Comparison of ENCODE assay signal across 25 mouse cellular contexts in genomic region chr3:140127310-140127709, GRCm38 (mm10).
DNase-seq lines count a peak whose midpoint lies in the region; ATAC-seq and TF ChIP-seq lines count a peak whose summit lies in the region.
"Had no signal": no experiment of that assay in that cellular context is flagged by ENCODE, and none has a peak within 500 bp of the region (broad histone marks: within the 10 kb centered on the region; RNA-seq: fewer than 3 reads in every experiment).

No protein-coding gene starts in this region.

- H3K27ac ChIP-seq in forebrain, embryonic 15.5 days (replicated peaks) = no peak overlapping the region
- no peak overlapping the region for H3K27ac ChIP-seq in forebrain, postnatal 0 days (ENCODE audit: low read depth, low read length)
- no peak overlapping the region for H3K27ac ChIP-seq in midbrain, postnatal 0 days (ENCODE audit: low read depth, low read length)
- no peak overlapping the region for H3K27ac ChIP-seq in midbrain, embryonic 14.5 days (replicated peaks; ENCODE audit: low read depth, low read length)
- no peak overlapping the region for H3K27ac ChIP-seq in intestine, embryonic 15.5 days
- H3K27ac ChIP-seq: heart, adult 2 months; liver, embryonic 14.5 days; macrophage; midbrain, embryonic 13.5 days; neural tube, embryonic 15.5 days had no signal

- H3K4me1 ChIP-seq in forebrain, embryonic 15.5 days = peaks cover 8% of the 10 kb centered on the region
- H3K4me1 ChIP-seq in forebrain, postnatal 0 days (ENCODE audit: insufficient read depth) = no peaks in the 10 kb centered on the region
- H3K4me1 ChIP-seq in midbrain, postnatal 0 days (ENCODE audit: insufficient read depth, low read length) = no peaks in the 10 kb centered on the region
- no peaks in the 10 kb centered on the region for H3K4me1 ChIP-seq in midbrain, embryonic 14.5 days (ENCODE audit: control insufficient read depth, insufficient read depth, low read length)
- no peaks in the 10 kb centered on the region for H3K4me1 ChIP-seq in intestine, embryonic 15.5 days (replicated peaks)
- H3K4me1 ChIP-seq: heart, embryonic 12.5 days; midbrain, embryonic 13.5 days; neural tube, embryonic 15.5 days had no signal

- no peak overlapping the region for H3K4me3 ChIP-seq in forebrain, embryonic 15.5 days
- H3K4me3 ChIP-seq in forebrain, postnatal 0 days (ENCODE audit: low read depth, low read length) = no peak overlapping the region
- no peak overlapping the region for H3K4me3 ChIP-seq in midbrain, postnatal 0 days (ENCODE audit: low read depth, low read length)
- no peak overlapping the region for H3K4me3 ChIP-seq in midbrain, embryonic 14.5 days (replicated peaks; ENCODE audit: low read depth, low read length)
- H3K4me3 ChIP-seq in intestine, embryonic 15.5 days (replicated peaks) = no peak overlapping the region
- H3K4me3 ChIP-seq: erythroblast, embryonic 14.5 days; heart, adult 2 months; heart, embryonic 12.5 days; midbrain, embryonic 13.5 days; neural tube, embryonic 15.5 days had no signal

- no peaks in the 10 kb centered on the region for H3K9me3 ChIP-seq in forebrain, embryonic 15.5 days
- no peaks in the 10 kb centered on the region for H3K9me3 ChIP-seq in forebrain, postnatal 0 days (ENCODE audit: low read length)
- H3K9me3 ChIP-seq in midbrain, postnatal 0 days (ENCODE audit: low read length) = no peaks in the 10 kb centered on the region
- H3K9me3 ChIP-seq in midbrain, embryonic 14.5 days (ENCODE audit: control insufficient read depth, low read length) = no peaks in the 10 kb centered on the region
- H3K9me3 ChIP-seq in intestine, embryonic 15.5 days = no peaks in the 10 kb centered on the region
- H3K9me3 ChIP-seq: heart, embryonic 12.5 days; midbrain, embryonic 13.5 days; neural tube, embryonic 15.5 days had no signal

- H3K4me2 ChIP-seq in forebrain, embryonic 15.5 days (replicated peaks) = no peak overlapping the region
- no peak overlapping the region for H3K4me2 ChIP-seq in forebrain, postnatal 0 days (ENCODE audit: low read depth)
- no peak overlapping the region for H3K4me2 ChIP-seq in midbrain, postnatal 0 days (ENCODE audit: low read depth, low read length, poor library complexity, severe bottlenecking)
- no peak overlapping the region for H3K4me2 ChIP-seq in midbrain, embryonic 14.5 days (ENCODE audit: low read length)
- no peak overlapping the region for H3K4me2 ChIP-seq in intestine, embryonic 15.5 days (replicated peaks)
- H3K4me2 ChIP-seq: heart, embryonic 12.5 days; midbrain, embryonic 13.5 days; neural tube, embryonic 15.5 days had no signal

- WGBS in forebrain, embryonic 15.5 days = 40% methylated on average over 3 of the region's 3 CpGs
- WGBS in forebrain, postnatal 0 days = 38% methylated on average over 3 of the region's 3 CpGs
- WGBS in midbrain, postnatal 0 days = 69% methylated on average over 3 of the region's 3 CpGs
- 61% methylated on average over 3 of the region's 3 CpGs for WGBS in midbrain, embryonic 14.5 days
- 74% methylated on average over 3 of the region's 3 CpGs for WGBS in intestine, embryonic 15.5 days

- 0 out of 2 replicates have a peak, but pooled peaks have one; percentile 61 for ATAC-seq in forebrain, embryonic 15.5 days (replicated peaks)
- no peak for ATAC-seq in forebrain, postnatal 0 days
- no peak for ATAC-seq in midbrain, postnatal 0 days (ENCODE audit: low FRiP score)
- ATAC-seq in midbrain, embryonic 14.5 days (ENCODE audit: low FRiP score, low TSS enrichment) = no peak
- ATAC-seq in intestine, embryonic 15.5 days = no peak
- ATAC-seq: midbrain, embryonic 13.5 days had no signal

- no peak for TF ChIP-seq CTCF in forebrain, postnatal 0 days (IDR thresholded peaks at IDR 0.05; ENCODE audit: low read depth)
- no peak for TF ChIP-seq CTCF in midbrain, postnatal 0 days (IDR thresholded peaks at IDR 0.05)

- no peaks in the 10 kb centered on the region for H3K27me3 ChIP-seq in forebrain, embryonic 15.5 days
- H3K27me3 ChIP-seq in forebrain, postnatal 0 days (ENCODE audit: insufficient read depth, low read length) = no peaks in the 10 kb centered on the region
- no peaks in the 10 kb centered on the region for H3K27me3 ChIP-seq in midbrain, postnatal 0 days (ENCODE audit: insufficient read depth, low read length)
- no peaks in the 10 kb centered on the region for H3K27me3 ChIP-seq in midbrain, embryonic 14.5 days (ENCODE audit: control insufficient read depth, insufficient read depth, low read length)
- H3K27me3 ChIP-seq in intestine, embryonic 15.5 days (replicated peaks) = no peaks in the 10 kb centered on the region
- H3K27me3 ChIP-seq: heart, embryonic 12.5 days; midbrain, embryonic 13.5 days; neural tube, embryonic 15.5 days had no signal

- H3K36me3 ChIP-seq in forebrain, embryonic 15.5 days = no peaks in the 10 kb centered on the region
- H3K36me3 ChIP-seq in forebrain, postnatal 0 days (ENCODE audit: insufficient read depth) = no peaks in the 10 kb centered on the region
- no peaks in the 10 kb centered on the region for H3K36me3 ChIP-seq in midbrain, postnatal 0 days (ENCODE audit: insufficient read depth, low read length)
- H3K36me3 ChIP-seq in midbrain, embryonic 14.5 days (ENCODE audit: control insufficient read depth, insufficient read depth, low read length) = no peaks in the 10 kb centered on the region
- no peaks in the 10 kb centered on the region for H3K36me3 ChIP-seq in intestine, embryonic 15.5 days
- H3K36me3 ChIP-seq: heart, embryonic 12.5 days; midbrain, embryonic 13.5 days; neural tube, embryonic 15.5 days had no signal

- no peak overlapping the region for H3K9ac ChIP-seq in forebrain, embryonic 15.5 days (replicated peaks)
- H3K9ac ChIP-seq in forebrain, postnatal 0 days = no peak overlapping the region
- no peak overlapping the region for H3K9ac ChIP-seq in midbrain, postnatal 0 days (replicated peaks; ENCODE audit: low read length, poor library complexity, severe bottlenecking)
- no peak overlapping the region for H3K9ac ChIP-seq in midbrain, embryonic 14.5 days (replicated peaks; ENCODE audit: low read length)
- no peak overlapping the region for H3K9ac ChIP-seq in intestine, embryonic 15.5 days
- H3K9ac ChIP-seq: heart, embryonic 12.5 days; liver, embryonic 14.5 days; midbrain, embryonic 13.5 days; neural tube, embryonic 15.5 days had no signal

- DNase-seq in forebrain, postnatal 0 days = no peak
- peak; percentile 37 for DNase-seq in midbrain, postnatal 0 days (ENCODE audit: low spot score)
- DNase-seq in midbrain, embryonic 14.5 days = no peak
- peak; percentile 82 for DNase-seq in cerebellum, adult 9-10 months
- no peak for DNase-seq in heart, adult 11 months
- DNase-seq: B cell, adult 2 months; gastrocnemius, postnatal 36 days; heart, adult 2 months; heart, postnatal 4 days; kidney, adult 11 months; kidney, postnatal 14 days; liver; lung, adult 2 months; lung, postnatal 10 days; right cerebral cortex, adult 18-20 months; spleen, adult 18-20 months; thymus, postnatal 14 days had no signal

Comparison
In these comparisons a context has a peak if more than half of its experiments do, and no peak if none do; other contexts are left out.
1. DNase-seq: peak in midbrain, postnatal 0 days (single experiment) and cerebellum, adult 9-10 months (single experiment); none in forebrain, postnatal 0 days (single experiment), midbrain, embryonic 14.5 days (single experiment) and heart, adult 11 months (single experiment).